Mouse (Mus musculus): Measurements from ENCODE around the gene Tepp. TPM values are rescaled to one million over a fixed set of nuclear protein-coding genes. Genes with fewer than 3 reads are reported as not detected.

The Tepp gene
- total RNA-seq (2014; rRNA removed) = not detected in 2 replicates
- polyA plus RNA-seq (2012; rRNA removed) = not detected in 2 replicates

DNA sequence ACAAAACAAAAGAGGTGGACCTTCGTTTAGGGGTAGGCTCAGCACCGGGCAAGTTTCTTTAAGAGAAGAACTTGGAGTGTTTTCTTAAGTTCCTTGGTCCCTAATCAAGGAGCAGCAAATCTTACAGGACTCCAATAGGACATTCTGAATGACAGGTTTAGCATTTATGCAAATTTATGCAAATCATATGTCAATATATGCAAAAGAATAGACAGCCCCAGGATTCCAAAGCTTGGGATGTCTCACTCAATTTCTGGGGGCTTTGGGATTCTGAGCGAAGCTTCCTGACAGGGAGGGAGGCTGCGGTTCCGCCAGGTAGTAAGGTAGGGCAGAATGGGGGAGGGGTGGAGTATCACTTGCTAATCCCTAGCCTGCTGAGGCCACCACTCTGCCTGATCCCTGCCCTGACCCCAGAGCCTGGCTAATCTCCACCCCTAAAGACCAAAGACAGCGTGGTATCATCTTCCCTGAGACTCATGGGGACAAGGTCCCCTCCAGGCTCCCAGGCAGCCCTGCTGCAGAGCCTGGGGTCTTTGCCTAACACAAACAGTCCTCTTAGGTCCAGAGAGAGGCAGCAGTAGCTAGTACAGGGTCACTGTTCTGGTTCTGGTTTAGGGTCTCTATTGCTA, at the start of gene Tepp:
Tepp (plus strand) TSS at position 225 of the 629 bp plus-strand sequence.
- Histone ChIP-seq H3K36me3 (ENCODE audit: control insufficient read depth, insufficient read depth, low read length) (no peaks in the 10 kb centered on the region), H3K79me2 (ENCODE audit: control insufficient read depth, insufficient read depth, low read length) (no peaks in the 10 kb centered on the region), H3K4me3 (ENCODE audit: insufficient read depth, low read depth, low read length) (no peak within 1 kb of the TSS), H3K4me1 (ENCODE audit: control insufficient read depth, insufficient read depth, low read length) (no peaks in the 10 kb centered on the region), H3K9ac (ENCODE audit: low read depth, low read length) (no peak within 1 kb of the TSS), H3K27me3 (ENCODE audit: control insufficient read depth, insufficient read depth, low read length) (no peaks in the 10 kb centered on the region), H3K27ac (replicated peaks; ENCODE audit: insufficient read depth, low read depth, low read length) (no peak within 1 kb of the TSS)
- 70% methylated on average over 6 of the region's 6 CpGs for WGBS
- TF ChIP-seq POLR2A (IDR thresholded peaks at IDR 0.05; ENCODE audit: extremely low read depth, insufficient read depth, low read length) (no peak), CTCF (IDR thresholded peaks at IDR 0.05; ENCODE audit: low read depth, low read length) (no peak)
- no peak for DNase-seq (ENCODE audit: extremely low read depth, low read depth, low spot score)

GRCm38 (mm10) chr8:95262181-95262580, 48.2 kb upstream of the Tepp start:
- 90% methylated on average over 2 of the region's 2 CpGs for WGBS
- H3K4me1 ChIP-seq (ENCODE audit: control insufficient read depth, insufficient read depth, low read length) = no peaks in the 10 kb centered on the region
- no peak overlapping the region for H3K27ac ChIP-seq (replicated peaks; ENCODE audit: insufficient read depth, low read depth, low read length)
- no peaks in the 10 kb centered on the region for H3K27me3 ChIP-seq (ENCODE audit: control insufficient read depth, insufficient read depth, low read length)
- no peak overlapping the region for H3K9ac ChIP-seq (ENCODE audit: low read depth, low read length)
- H3K79me2 ChIP-seq (ENCODE audit: control insufficient read depth, insufficient read depth, low read length) = no peaks in the 10 kb centered on the region
- no peaks in the 10 kb centered on the region for H3K36me3 ChIP-seq (ENCODE audit: control insufficient read depth, insufficient read depth, low read length)
- TF ChIP-seq CTCF (IDR thresholded peaks at IDR 0.05; ENCODE audit: low read depth, low read length) (no peak), POLR2A (IDR thresholded peaks at IDR 0.05; ENCODE audit: extremely low read depth, insufficient read depth, low read length) (no peak)
- DNase-seq (ENCODE audit: extremely low read depth, low read depth, low spot score) = no peak
- H3K4me3 ChIP-seq (ENCODE audit: insufficient read depth, low read depth, low read length) = no peak overlapping the region

DNA sequence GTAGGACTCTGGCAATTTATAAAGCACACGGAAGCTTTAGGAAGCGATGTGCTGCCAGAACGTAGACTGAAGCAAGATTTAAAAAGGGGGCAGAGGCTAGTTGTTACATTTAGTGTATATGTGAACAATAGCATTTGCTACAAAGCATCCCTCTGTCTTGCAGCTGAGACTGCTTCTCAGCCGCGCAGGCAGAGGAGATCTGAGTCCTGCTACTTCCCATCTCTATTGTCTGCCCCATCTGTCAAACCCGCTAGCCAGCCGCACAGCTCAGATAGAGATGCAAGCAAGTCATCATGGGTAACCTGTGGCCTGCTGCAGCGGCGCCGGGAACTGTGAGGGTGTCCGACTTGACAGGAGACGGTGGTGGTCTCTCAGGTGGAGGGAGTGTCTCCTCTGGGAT, 39.9 kb upstream of the Tepp start:
- H3K27me3 ChIP-seq (ENCODE audit: control insufficient read depth, insufficient read depth, low read length) = no peaks in the 10 kb centered on the region
- H3K4me3 ChIP-seq (ENCODE audit: insufficient read depth, low read depth, low read length) = no peak overlapping the region
- no peaks in the 10 kb centered on the region for H3K4me1 ChIP-seq (ENCODE audit: control insufficient read depth, insufficient read depth, low read length)
- TF ChIP-seq CTCF (IDR thresholded peaks at IDR 0.05; ENCODE audit: low read depth, low read length) (no peak), POLR2A (IDR thresholded peaks at IDR 0.05; ENCODE audit: extremely low read depth, insufficient read depth, low read length) (no peak)
- WGBS = 85% methylated on average over 12 of the region's 12 CpGs
- no peaks in the 10 kb centered on the region for H3K79me2 ChIP-seq (ENCODE audit: control insufficient read depth, insufficient read depth, low read length)
- no peaks in the 10 kb centered on the region for H3K36me3 ChIP-seq (ENCODE audit: control insufficient read depth, insufficient read depth, low read length)
- H3K9ac ChIP-seq (ENCODE audit: low read depth, low read length) = no peak overlapping the region
- DNase-seq (ENCODE audit: extremely low read depth, low read depth, low spot score) = no peak
- H3K27ac ChIP-seq (replicated peaks; ENCODE audit: insufficient read depth, low read depth, low read length) = no peak overlapping the region

DNA sequence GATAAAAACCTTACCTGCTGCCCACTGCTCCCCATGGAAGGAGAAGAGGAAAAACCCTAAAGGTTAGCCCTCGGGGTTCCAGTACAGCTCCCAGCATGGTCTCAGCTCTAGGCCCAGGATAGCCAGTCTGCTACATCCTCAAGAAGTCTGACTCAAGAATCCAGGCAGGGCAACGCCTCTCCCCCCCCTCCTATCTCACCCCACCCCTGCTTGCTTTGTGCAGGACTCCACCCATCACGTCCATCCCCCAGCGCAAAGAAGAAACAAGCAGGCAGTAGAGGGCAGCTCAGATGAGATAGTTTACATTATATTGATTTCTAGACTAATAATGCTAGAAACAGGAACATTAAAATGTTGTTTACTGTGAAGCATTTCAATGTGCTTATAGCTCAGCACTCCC, 38.5 kb upstream of the Tepp start:
- no peak for TF ChIP-seq POLR2A (IDR thresholded peaks at IDR 0.05; ENCODE audit: extremely low read depth, insufficient read depth, low read length)
- no peak for TF ChIP-seq CTCF (IDR thresholded peaks at IDR 0.05; ENCODE audit: low read depth, low read length)
- Histone ChIP-seq H3K4me3 (ENCODE audit: insufficient read depth, low read depth, low read length) (no peak overlapping the region), H3K9ac (ENCODE audit: low read depth, low read length) (no peak overlapping the region), H3K4me1 (ENCODE audit: control insufficient read depth, insufficient read depth, low read length) (no peaks in the 10 kb centered on the region), H3K79me2 (ENCODE audit: control insufficient read depth, insufficient read depth, low read length) (no peaks in the 10 kb centered on the region), H3K36me3 (ENCODE audit: control insufficient read depth, insufficient read depth, low read length) (no peaks in the 10 kb centered on the region), H3K27me3 (ENCODE audit: control insufficient read depth, insufficient read depth, low read length) (no peaks in the 10 kb centered on the region), H3K27ac (replicated peaks; ENCODE audit: insufficient read depth, low read depth, low read length) (no peak overlapping the region)
- 52% methylated on average over 4 of the region's 4 CpGs for WGBS
- no peak for DNase-seq (ENCODE audit: extremely low read depth, low read depth, low spot score)

DNA sequence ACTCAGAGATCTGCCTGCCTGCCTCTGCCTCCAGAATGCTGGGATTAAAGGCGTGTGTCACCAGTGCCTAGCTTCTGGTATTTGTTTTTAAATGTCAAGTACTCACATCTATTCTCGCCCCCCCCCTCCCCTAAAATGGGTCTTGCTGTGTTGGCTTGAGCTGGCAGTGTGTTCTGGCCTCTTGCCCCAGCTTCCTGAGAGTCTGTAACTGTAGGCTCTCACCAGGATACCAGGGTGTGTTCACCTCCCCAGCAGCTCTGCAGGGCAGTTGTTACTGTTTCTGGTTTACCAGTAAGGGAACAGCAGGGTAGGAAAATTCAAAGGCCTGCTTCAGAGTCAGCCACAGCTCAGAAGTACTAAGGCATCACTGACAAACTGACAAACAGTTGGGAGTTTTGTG, 37.5 kb upstream of the Tepp start:
- H3K36me3 ChIP-seq (ENCODE audit: control insufficient read depth, insufficient read depth, low read length) = no peaks in the 10 kb centered on the region
- H3K79me2 ChIP-seq (ENCODE audit: control insufficient read depth, insufficient read depth, low read length) = no peaks in the 10 kb centered on the region
- H3K27ac ChIP-seq (replicated peaks; ENCODE audit: insufficient read depth, low read depth, low read length) = no peak overlapping the region
- H3K4me1 ChIP-seq (ENCODE audit: control insufficient read depth, insufficient read depth, low read length) = no peaks in the 10 kb centered on the region
- DNase-seq (ENCODE audit: extremely low read depth, low read depth, low spot score) = no peak
- 55% methylated on average over 2 of the region's 2 CpGs for WGBS
- TF ChIP-seq CTCF (IDR thresholded peaks at IDR 0.05; ENCODE audit: low read depth, low read length) = no peak
- TF ChIP-seq POLR2A (IDR thresholded peaks at IDR 0.05; ENCODE audit: extremely low read depth, insufficient read depth, low read length) = no peak
- no peak overlapping the region for H3K4me3 ChIP-seq (ENCODE audit: insufficient read depth, low read depth, low read length)
- H3K27me3 ChIP-seq (ENCODE audit: control insufficient read depth, insufficient read depth, low read length) = no peaks in the 10 kb centered on the region
- no peak overlapping the region for H3K9ac ChIP-seq (ENCODE audit: low read depth, low read length)

DNA sequence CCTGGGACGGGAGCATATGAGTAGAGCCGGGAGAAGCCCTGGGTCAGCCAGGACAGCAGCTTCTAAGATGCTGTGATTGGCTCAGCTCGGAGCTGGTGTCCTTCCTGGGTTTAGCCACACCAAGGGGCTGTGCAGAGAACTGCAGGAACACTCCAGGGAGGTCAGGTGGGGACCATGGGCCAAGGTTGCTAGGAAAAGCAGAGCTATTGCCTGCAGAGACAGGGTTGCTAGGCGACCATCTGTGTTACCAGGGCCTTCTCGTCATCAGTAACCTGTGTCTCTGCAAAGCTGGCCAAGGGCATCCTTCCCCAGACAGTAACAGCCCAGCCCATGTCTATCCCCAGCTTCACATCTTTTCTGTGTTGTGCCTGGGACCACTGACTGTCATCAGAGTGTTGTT, 28.9 kb upstream of the Tepp start:
- TF ChIP-seq CTCF (IDR thresholded peaks at IDR 0.05; ENCODE audit: low read depth, low read length) = no peak
- TF ChIP-seq POLR2A (IDR thresholded peaks at IDR 0.05; ENCODE audit: extremely low read depth, insufficient read depth, low read length) = no peak
- Histone ChIP-seq H3K4me3 (ENCODE audit: insufficient read depth, low read depth, low read length) (no peak overlapping the region), H3K79me2 (ENCODE audit: control insufficient read depth, insufficient read depth, low read length) (no peaks in the 10 kb centered on the region), H3K4me1 (ENCODE audit: control insufficient read depth, insufficient read depth, low read length) (no peaks in the 10 kb centered on the region), H3K27me3 (ENCODE audit: control insufficient read depth, insufficient read depth, low read length) (no peaks in the 10 kb centered on the region), H3K36me3 (ENCODE audit: control insufficient read depth, insufficient read depth, low read length) (no peaks in the 10 kb centered on the region), H3K27ac (replicated peaks; ENCODE audit: insufficient read depth, low read depth, low read length) (no peak overlapping the region), H3K9ac (ENCODE audit: low read depth, low read length) (no peak overlapping the region)
- DNase-seq (ENCODE audit: extremely low read depth, low read depth, low spot score) = no peak
- WGBS = 71% methylated on average over 5 of the region's 5 CpGs

All from liver, adult 2 months (tissue).